Mouse (Mus musculus) layer of hippocampus, adult 2 months (tissue): ENCODE results near the gene Camsap3. TPM values are rescaled to one million over a fixed set of nuclear protein-coding genes. Genes with fewer than 3 reads are reported as not detected.

ENCODE experiments used
- DNase-seq, 2 experiments: peaks; one replicate each; pipeline ENCODE4 v3.0.0; 2022; ENCODE audit warnings: low spot score in 2 of 2
- H3K27ac ChIP-seq: fragments of 200-600 bp; 2 replicates; pipeline ENCODE4 v1.8.1; 2022
- H3K4me3 ChIP-seq: fragments of 200-600 bp; 2 replicates; pipeline ENCODE4 v1.8.1; 2022; ENCODE audit warnings: mild to moderate bottlenecking
- CTCF ChIP-seq: fragments of 200-600 bp; conservative IDR thresholded peaks from 2 replicates; pipeline ENCODE4 v1.8.1; 2022; ENCODE audit warnings: antibody characterized with exemption, mild to moderate bottlenecking, moderate library complexity
- long read RNA-seq, 2 experiments: library from polyadenylated mRNA; stranded (forward); transcript quantifications; one replicate each; pipeline ENCODE4 v2.0.0; 2021; ENCODE audit warnings: borderline mapping rate in 2 of 2
- total RNA-seq, 2 experiments: library from RNA; stranded (reverse); gene quantifications; 2 replicates each; pipeline ENCODE4 v1.2.3; 2021

Gene Camsap3
- total RNA-seq: 10 to 100 TPM; 36.5 to 39.3 TPM
- long read RNA-seq, experiment 1, transcript Camsap3-209 (18 exons, 3,817 nt): major isoform, 5 of 25 reads
- long read RNA-seq, experiment 1, partial matches to known transcripts: 8 of 25 reads
- long read RNA-seq, experiment 1, other reads (novel, unspliced or antisense): 10 of 25 reads
- long read RNA-seq, experiment 2, full-length matches to known transcripts: 10 of 28 reads
- long read RNA-seq, experiment 2, partial matches to known transcripts: 10 of 28 reads
- long read RNA-seq, experiment 2, other reads (novel, unspliced or antisense): 8 of 28 reads

- H3K27ac ChIP-seq: peak within 1 kb of the TSS; percentile 83
These were observed at the start of gene Camsap3 for GRCm38 (mm10) chr8:3586993-3587390. TSS of gene Camsap3 (plus strand) at chr8:3587293.

GRCm38 (mm10) chr8:3537666-3538065 lies 49.4 kb upstream of the Camsap3 start:
- no peak for DNase-seq
- Histone ChIP-seq H3K27ac (no peak overlapping the region), H3K4me3 (no peak overlapping the region)
- no peak for TF ChIP-seq CTCF

More at GRCm38 (mm10) chr8:3586993-3587390, at the start of gene Camsap3:
- TF ChIP-seq CTCF: no peak
- DNase-seq: no peak
- peak within 1 kb of the TSS; percentile 77 for H3K4me3 ChIP-seq

GRCm38 (mm10) chr8:3539146-3539545 lies 47.9 kb upstream of the Camsap3 start:
- TF ChIP-seq CTCF: no peak
- DNase-seq: no peak
- H3K4me3 ChIP-seq: no peak overlapping the region
- H3K27ac ChIP-seq: no peak overlapping the region

- TF ChIP-seq CTCF: no peak
- Histone ChIP-seq H3K27ac (no peak overlapping the region), H3K4me3 (no peak overlapping the region)
- no peak for DNase-seq
These were observed 47.0 kb upstream of the Camsap3 start for GRCm38 (mm10) chr8:3540076-3540475.

- no peak for DNase-seq
- no peak for TF ChIP-seq CTCF
- no peak overlapping the region for H3K27ac ChIP-seq
- no peak overlapping the region for H3K4me3 ChIP-seq
These were observed 40.6 kb upstream of the Camsap3 start for GRCm38 (mm10) chr8:3546511-3546910.

GRCm38 (mm10) chr8:3552240-3552639 lies 34.9 kb upstream of the Camsap3 start:
- DNase-seq: no peak
- no peak for TF ChIP-seq CTCF
- H3K27ac ChIP-seq: no peak overlapping the region
- no peak overlapping the region for H3K4me3 ChIP-seq

- H3K4me3 ChIP-seq: no peak overlapping the region
- no peak for DNase-seq
- TF ChIP-seq CTCF: no peak
- H3K27ac ChIP-seq: no peak overlapping the region
These were observed 31.0 kb upstream of the Camsap3 start for GRCm38 (mm10) chr8:3556114-3556513.

GRCm38 (mm10) chr8:3567641-3568371 lies 19.3 kb upstream of the Camsap3 start, which contains the start of gene C330021F23Rik:
TSS of gene C330021F23Rik (plus strand) at chr8:3567990.
- no peak for TF ChIP-seq CTCF
- Histone ChIP-seq H3K4me3 (no peak within 1 kb of the TSS), H3K27ac (no peak within 1 kb of the TSS)
- DNase-seq: no peak

GRCm38 (mm10) chr8:3568378-3568777 lies 18.7 kb upstream of the Camsap3 start:
- H3K4me3 ChIP-seq: no peak overlapping the region
- DNase-seq: no peak
- TF ChIP-seq CTCF: no peak
- no peak overlapping the region for H3K27ac ChIP-seq

- no peak overlapping the region for H3K4me3 ChIP-seq
- no peak for TF ChIP-seq CTCF
- H3K27ac ChIP-seq: no peak overlapping the region
- no peak for DNase-seq
These were observed 17.3 kb upstream of the Camsap3 start for GRCm38 (mm10) chr8:3569784-3570183.

- Histone ChIP-seq H3K4me3 (no peak overlapping the region), H3K27ac (no peak overlapping the region)
- DNase-seq: no peak
- no peak for TF ChIP-seq CTCF
These were observed 12.5 kb upstream of the Camsap3 start for GRCm38 (mm10) chr8:3574546-3574945.

GRCm38 (mm10) chr8:3576211-3576960 lies 10.7 kb upstream of the Camsap3 start:
- H3K27ac ChIP-seq: no peak overlapping the region
- no peak for TF ChIP-seq CTCF
- no peak for DNase-seq

More at GRCm38 (mm10) chr8:3576211-3576960, 10.7 kb upstream of the Camsap3 start:
- H3K4me3 ChIP-seq: no peak overlapping the region
